Mouse (Mus musculus): ENCODE measurements around the gene Nr1h2. TPM values are rescaled to one million over a fixed set of nuclear protein-coding genes. Genes with fewer than 3 reads are reported as not detected.
A peak's percentile ranks its signal among the peaks of the same experiment; 100 is the strongest.

Nr1h2 gene
- polyA plus RNA-seq, 1 experiment, result 295 TPM

DNA sequence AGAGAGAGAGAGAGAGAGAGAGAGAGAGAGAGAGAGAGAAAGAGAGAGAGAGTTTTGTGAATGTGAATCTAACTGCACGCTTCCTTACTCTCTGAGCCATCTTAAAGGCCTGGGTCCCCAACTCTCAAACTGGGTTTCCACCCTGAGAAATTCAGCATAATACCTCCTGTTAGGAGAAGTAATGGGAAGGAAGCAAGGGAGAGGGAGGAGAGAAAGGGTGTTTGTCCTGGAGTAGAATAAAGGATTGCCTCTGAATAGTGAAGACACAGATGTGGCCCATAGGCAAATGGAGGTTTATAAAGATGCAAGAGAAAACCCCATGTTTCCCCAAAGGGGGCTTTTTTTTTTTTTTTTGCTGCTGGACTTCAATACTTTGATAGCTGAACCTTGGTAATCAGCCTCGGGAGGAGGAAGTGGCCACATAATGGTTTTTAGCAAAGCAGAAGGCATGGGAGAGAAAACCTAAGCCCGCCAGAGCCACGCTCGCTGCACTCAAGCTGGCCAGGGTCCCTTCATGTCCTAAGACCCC is 19.3 kb upstream of the Nr1h2 start:
- H3K36me3 ChIP-seq (ENCODE audit: control insufficient read depth, insufficient read depth, low read length), result no peaks in the 10 kb centered on the region
- 77% methylated on average over 5 of the region's 5 CpGs for WGBS
- H3K27ac ChIP-seq (ENCODE audit: insufficient read depth, low read depth, low read length), result peak overlapping the region; percentile 26; the same call in 1 of the 2 replicates
- 0 out of 2 replicates have a peak, but pooled peaks cover 2% of the 10 kb centered on the region for H3K27me3 ChIP-seq (ENCODE audit: control insufficient read depth, insufficient read depth, low read length)
- TF ChIP-seq CTCF (IDR thresholded peaks at IDR 0.05; ENCODE audit: extremely low read depth, insufficient read length, insufficient replicate concordance, low read depth, low read length) (no peak), POLR2A (IDR thresholded peaks at IDR 0.05; ENCODE audit: low read depth, low read length) (no peak)
- no peak overlapping the region for H3K4me3 ChIP-seq (ENCODE audit: low read depth, low read length)
- H3K4me1 ChIP-seq (ENCODE audit: control insufficient read depth, insufficient read depth, insufficient read length, low read length), result 0 out of 2 replicates have a peak, but pooled peaks cover 2% of the 10 kb centered on the region

DNA sequence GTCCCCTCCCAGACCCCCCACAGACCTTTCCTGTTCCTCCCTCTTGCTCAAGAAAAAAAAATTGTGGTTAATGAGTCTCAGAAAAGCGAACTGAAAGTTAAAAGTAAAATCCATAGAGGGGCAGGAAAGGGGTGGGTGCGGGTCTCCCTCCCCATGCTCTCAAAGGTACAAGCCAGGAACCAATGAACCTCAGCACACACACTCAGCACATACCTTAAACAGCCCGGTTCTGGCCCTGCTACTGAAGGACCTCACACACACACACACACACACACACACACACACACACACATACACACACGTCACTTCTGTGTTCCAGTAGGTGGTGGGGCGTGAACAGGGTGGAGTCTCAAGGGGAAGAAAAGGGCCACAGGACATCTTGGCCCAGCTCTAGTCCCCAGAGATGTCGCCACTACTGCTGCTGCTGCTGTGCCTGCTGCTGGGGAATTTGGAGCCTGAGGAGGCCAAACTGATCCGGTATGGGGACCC is 18.5 kb upstream of the Nr1h2 start, which contains the start of gene Napsa:
TSS of gene Napsa (plus strand) at position 168 of the 489 bp plus-strand sequence.
- Histone ChIP-seq H3K36me3 (ENCODE audit: control insufficient read depth, insufficient read depth, low read length) (no peaks in the 10 kb centered on the region), H3K27me3 (ENCODE audit: control insufficient read depth, insufficient read depth, low read length) (0 out of 2 replicates have a peak, but pooled peaks cover 2% of the 10 kb centered on the region), H3K4me3 (ENCODE audit: low read depth, low read length) (peak within 1 kb of the TSS; percentile 25; the same call in 1 of the 2 replicates), H3K4me1 (ENCODE audit: control insufficient read depth, insufficient read depth, insufficient read length, low read length) (0 out of 2 replicates have a peak, but pooled peaks cover 2% of the 10 kb centered on the region), H3K27ac (ENCODE audit: insufficient read depth, low read depth, low read length) (peak within 1 kb of the TSS; percentile 26; the same call in 1 of the 2 replicates)
- WGBS, result 22% methylated on average over 7 of the region's 7 CpGs
- TF ChIP-seq CTCF (IDR thresholded peaks at IDR 0.05; ENCODE audit: extremely low read depth, insufficient read length, insufficient replicate concordance, low read depth, low read length), result no peak
- TF ChIP-seq POLR2A (IDR thresholded peaks at IDR 0.05; ENCODE audit: low read depth, low read length), result no peak

DNA sequence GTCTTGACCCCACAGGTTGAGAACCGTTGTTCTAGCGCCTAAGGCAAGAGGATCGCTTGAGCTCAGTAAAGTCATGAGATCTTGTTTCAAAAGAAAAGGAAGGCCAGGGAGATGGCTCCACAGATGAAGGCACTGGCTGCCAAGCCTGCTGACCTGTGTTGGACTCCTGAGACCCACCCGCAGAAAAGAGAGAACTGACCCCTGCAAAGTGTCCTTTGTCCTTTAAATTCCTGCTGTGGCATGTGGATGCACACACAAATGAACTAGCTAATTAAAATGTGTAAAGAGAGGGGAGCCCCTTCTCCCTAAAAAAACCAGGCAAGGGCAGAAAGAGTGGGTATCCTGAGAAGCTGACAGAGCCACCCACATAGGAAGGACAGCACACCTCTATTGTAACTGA is 18.1 kb upstream of the Nr1h2 start:
- TF ChIP-seq POLR2A (IDR thresholded peaks at IDR 0.05; ENCODE audit: low read depth, low read length) (no peak), CTCF (IDR thresholded peaks at IDR 0.05; ENCODE audit: extremely low read depth, insufficient read length, insufficient replicate concordance, low read depth, low read length) (no peak)
- H3K4me3 ChIP-seq (ENCODE audit: low read depth, low read length), result no peak overlapping the region
- no peaks in the 10 kb centered on the region for H3K36me3 ChIP-seq (ENCODE audit: control insufficient read depth, insufficient read depth, low read length)
- H3K4me1 ChIP-seq (ENCODE audit: control insufficient read depth, insufficient read depth, insufficient read length, low read length), result 0 out of 2 replicates have a peak, but pooled peaks cover 2% of the 10 kb centered on the region
- 0 out of 2 replicates have a peak, but pooled peaks cover 2% of the 10 kb centered on the region for H3K27me3 ChIP-seq (ENCODE audit: control insufficient read depth, insufficient read depth, low read length)
- 80% methylated on average over 4 of the region's 4 CpGs for WGBS
- H3K27ac ChIP-seq (ENCODE audit: insufficient read depth, low read depth, low read length), result no peak overlapping the region

DNA sequence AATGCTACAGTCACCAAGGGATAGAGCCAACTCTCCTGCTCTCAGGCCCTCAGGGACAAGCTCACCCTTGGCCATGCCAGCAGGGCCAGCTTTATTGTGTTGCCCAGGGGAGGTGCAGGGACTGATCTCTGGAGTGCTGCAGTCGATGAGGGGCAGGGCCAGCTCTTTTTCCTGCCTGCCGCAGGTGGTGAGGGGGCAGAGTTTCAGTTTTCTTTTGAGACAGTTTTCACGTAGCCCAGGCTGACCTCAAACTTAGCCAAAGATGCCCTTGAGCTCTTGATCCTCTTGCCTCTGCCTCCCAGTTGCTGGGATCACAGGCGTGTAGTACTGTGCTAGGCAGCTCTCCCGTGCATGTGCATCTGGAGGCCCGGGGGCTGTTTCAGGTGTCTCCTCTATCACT is 17.2 kb upstream of the Nr1h2 start:
- Histone ChIP-seq H3K27ac (ENCODE audit: insufficient read depth, low read depth, low read length) (no peak overlapping the region), H3K27me3 (ENCODE audit: control insufficient read depth, insufficient read depth, low read length) (0 out of 2 replicates have a peak, but pooled peaks cover 2% of the 10 kb centered on the region), H3K36me3 (ENCODE audit: control insufficient read depth, insufficient read depth, low read length) (no peaks in the 10 kb centered on the region), H3K4me3 (ENCODE audit: low read depth, low read length) (no peak overlapping the region), H3K4me1 (ENCODE audit: control insufficient read depth, insufficient read depth, insufficient read length, low read length) (0 out of 2 replicates have a peak, but pooled peaks cover 2% of the 10 kb centered on the region)
- TF ChIP-seq CTCF (IDR thresholded peaks at IDR 0.05; ENCODE audit: extremely low read depth, insufficient read length, insufficient replicate concordance, low read depth, low read length) (no peak), POLR2A (IDR thresholded peaks at IDR 0.05; ENCODE audit: low read depth, low read length) (no peak)
- 60% methylated on average over 6 of the region's 6 CpGs for WGBS

DNA sequence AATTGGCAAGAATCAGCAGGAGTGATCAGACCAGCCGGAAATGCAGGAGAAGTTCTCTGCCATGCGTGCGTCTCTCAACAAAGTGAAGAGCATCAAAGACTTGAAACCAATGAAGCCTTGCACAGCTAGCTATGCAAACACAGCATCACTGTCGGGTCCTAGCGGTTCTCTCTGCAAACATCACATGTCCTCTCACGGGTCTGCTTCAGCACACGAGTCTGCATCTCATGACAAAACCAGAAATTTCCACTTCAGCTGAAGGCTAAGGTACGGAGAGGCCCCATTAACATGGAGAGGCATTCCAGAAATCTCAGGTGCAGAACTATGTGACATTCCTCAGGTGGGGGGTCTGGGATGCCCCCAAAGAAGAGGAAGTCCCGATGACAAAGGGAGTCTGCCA is 15.1 kb upstream of the Nr1h2 start:
- 37% methylated on average over 9 of the region's 9 CpGs for WGBS
- Histone ChIP-seq H3K27me3 (ENCODE audit: control insufficient read depth, insufficient read depth, low read length) (0 out of 2 replicates have a peak, but pooled peaks cover 2% of the 10 kb centered on the region), H3K4me3 (ENCODE audit: low read depth, low read length) (no peak overlapping the region), H3K36me3 (ENCODE audit: control insufficient read depth, insufficient read depth, low read length) (no peaks in the 10 kb centered on the region), H3K4me1 (ENCODE audit: control insufficient read depth, insufficient read depth, insufficient read length, low read length) (0 out of 2 replicates have a peak, but pooled peaks cover 2% of the 10 kb centered on the region), H3K27ac (ENCODE audit: insufficient read depth, low read depth, low read length) (no peak overlapping the region)
- TF ChIP-seq CTCF (IDR thresholded peaks at IDR 0.05; ENCODE audit: extremely low read depth, insufficient read length, insufficient replicate concordance, low read depth, low read length) (no peak), POLR2A (IDR thresholded peaks at IDR 0.05; ENCODE audit: low read depth, low read length) (no peak)

DNA sequence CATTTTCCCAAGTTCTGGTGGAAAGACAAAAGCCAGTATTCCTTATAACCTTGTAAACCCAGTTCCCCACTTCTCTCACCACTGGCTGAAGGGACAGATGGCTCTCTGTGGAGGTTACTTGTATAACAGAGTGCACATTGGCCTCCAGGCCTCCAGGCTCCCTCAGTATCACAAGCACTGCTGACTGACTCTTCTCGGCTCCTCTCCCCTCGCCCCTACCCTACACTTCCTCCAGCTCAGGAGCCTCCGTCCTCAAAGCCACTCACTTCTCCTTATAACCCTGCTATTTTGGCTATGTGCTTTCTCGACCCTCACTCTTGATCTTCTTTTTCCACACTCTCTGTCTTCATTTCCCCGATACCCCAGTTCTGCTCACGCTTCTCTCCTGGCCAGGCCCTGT is 11.7 kb upstream of the Nr1h2 start:
- TF ChIP-seq CTCF (IDR thresholded peaks at IDR 0.05; ENCODE audit: extremely low read depth, insufficient read length, insufficient replicate concordance, low read depth, low read length) (no peak), POLR2A (IDR thresholded peaks at IDR 0.05; ENCODE audit: low read depth, low read length) (no peak)
- Histone ChIP-seq H3K27ac (ENCODE audit: insufficient read depth, low read depth, low read length) (no peak overlapping the region), H3K27me3 (ENCODE audit: control insufficient read depth, insufficient read depth, low read length) (no peaks in the 10 kb centered on the region), H3K4me3 (ENCODE audit: low read depth, low read length) (no peak overlapping the region), H3K4me1 (ENCODE audit: control insufficient read depth, insufficient read depth, insufficient read length, low read length) (no peaks in the 10 kb centered on the region), H3K36me3 (ENCODE audit: control insufficient read depth, insufficient read depth, low read length) (no peaks in the 10 kb centered on the region)
- 63% methylated on average over 6 of the region's 6 CpGs for WGBS

DNA sequence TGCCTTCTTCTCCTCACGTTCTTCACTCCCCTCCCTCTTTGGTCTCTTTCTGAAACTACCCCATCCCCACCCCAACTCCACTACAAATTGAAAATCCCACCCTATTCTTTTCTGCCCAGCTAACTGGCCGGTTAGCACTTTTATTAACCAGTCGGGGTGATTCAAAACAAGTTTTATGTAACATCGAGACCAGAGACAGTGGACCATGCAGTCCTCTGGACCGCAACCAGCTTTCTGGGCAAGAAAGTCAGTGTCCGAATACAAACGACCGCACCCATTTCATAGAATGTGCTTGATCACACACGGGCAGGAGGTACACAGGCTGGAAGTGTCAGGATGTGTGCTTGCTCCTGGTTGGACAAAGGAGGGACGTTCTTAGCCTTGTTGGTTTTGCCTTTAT is 10.7 kb upstream of the Nr1h2 start:
- Histone ChIP-seq H3K36me3 (ENCODE audit: control insufficient read depth, insufficient read depth, low read length) (no peaks in the 10 kb centered on the region), H3K27ac (ENCODE audit: insufficient read depth, low read depth, low read length) (no peak overlapping the region), H3K27me3 (ENCODE audit: control insufficient read depth, insufficient read depth, low read length) (no peaks in the 10 kb centered on the region), H3K4me1 (ENCODE audit: control insufficient read depth, insufficient read depth, insufficient read length, low read length) (no peaks in the 10 kb centered on the region), H3K4me3 (ENCODE audit: low read depth, low read length) (no peak overlapping the region)
- TF ChIP-seq CTCF (IDR thresholded peaks at IDR 0.05; ENCODE audit: extremely low read depth, insufficient read length, insufficient replicate concordance, low read depth, low read length), result no peak
- TF ChIP-seq POLR2A (IDR thresholded peaks at IDR 0.05; ENCODE audit: low read depth, low read length), result no peak
- 79% methylated on average over 10 of the region's 10 CpGs for WGBS

Data from small intestine, adult 2 months (tissue).